Mouse (Mus musculus): Measurements from ENCODE around the gene Disc1.

Gene Disc1

GRCm38 (mm10) chr8:125224271-125224699 lies 170.3 kb downstream of the Disc1 start:
- peak; percentile 43 for DNase-seq (ENCODE audit: low read depth, low spot score)
- Histone ChIP-seq H3K36me3 (ENCODE audit: control insufficient read depth, insufficient read depth, low read length, poor library complexity, severe bottlenecking) (no peaks in the 10 kb centered on the region), H3K27me3 (ENCODE audit: control insufficient read depth, insufficient read depth, low read length, poor library complexity, severe bottlenecking) (no peaks in the 10 kb centered on the region)

- Histone ChIP-seq H3K27me3 (ENCODE audit: control insufficient read depth, insufficient read depth, low read length, poor library complexity, severe bottlenecking) (no peaks in the 10 kb centered on the region), H3K36me3 (ENCODE audit: control insufficient read depth, insufficient read depth, low read length, poor library complexity, severe bottlenecking) (no peaks in the 10 kb centered on the region)
- peak; percentile 15 for DNase-seq (ENCODE audit: low read depth, low spot score)
Measured at GRCm38 (mm10) chr8:125225266-125225665, 171.3 kb downstream of the Disc1 start.

GRCm38 (mm10) chr8:125226989-125227624 lies 173.1 kb downstream of the Disc1 start:
- H3K36me3 ChIP-seq (ENCODE audit: control insufficient read depth, insufficient read depth, low read length, poor library complexity, severe bottlenecking): no peaks in the 10 kb centered on the region
- peak; percentile 50 for DNase-seq (ENCODE audit: low read depth, low spot score)

GRCm38 (mm10) chr8:125230526-125231131 lies 176.6 kb downstream of the Disc1 start:
- no peaks in the 10 kb centered on the region for H3K27me3 ChIP-seq (ENCODE audit: control insufficient read depth, insufficient read depth, low read length, poor library complexity, severe bottlenecking)
- DNase-seq (ENCODE audit: low read depth, low spot score): no peak

More at GRCm38 (mm10) chr8:125226989-125227624, 173.1 kb downstream of the Disc1 start:
- no peaks in the 10 kb centered on the region for H3K27me3 ChIP-seq (ENCODE audit: control insufficient read depth, insufficient read depth, low read length, poor library complexity, severe bottlenecking)

GRCm38 (mm10) chr8:125232724-125233123 lies 178.7 kb downstream of the Disc1 start:
- DNase-seq (ENCODE audit: low read depth, low spot score): no peak
- Histone ChIP-seq H3K36me3 (ENCODE audit: control insufficient read depth, insufficient read depth, low read length, poor library complexity, severe bottlenecking) (no peaks in the 10 kb centered on the region), H3K27me3 (ENCODE audit: control insufficient read depth, insufficient read depth, low read length, poor library complexity, severe bottlenecking) (no peaks in the 10 kb centered on the region)

More at GRCm38 (mm10) chr8:125230526-125231131, 176.6 kb downstream of the Disc1 start:
- no peaks in the 10 kb centered on the region for H3K36me3 ChIP-seq (ENCODE audit: control insufficient read depth, insufficient read depth, low read length, poor library complexity, severe bottlenecking)

- no peak for DNase-seq (ENCODE audit: low read depth, low spot score)
- Histone ChIP-seq H3K36me3 (ENCODE audit: control insufficient read depth, insufficient read depth, low read length, poor library complexity, severe bottlenecking) (no peaks in the 10 kb centered on the region), H3K27me3 (ENCODE audit: control insufficient read depth, insufficient read depth, low read length, poor library complexity, severe bottlenecking) (no peaks in the 10 kb centered on the region)
Measured at GRCm38 (mm10) chr8:125235898-125236835, 182.2 kb downstream of the Disc1 start.

- no peaks in the 10 kb centered on the region for H3K36me3 ChIP-seq (ENCODE audit: control insufficient read depth, insufficient read depth, low read length, poor library complexity, severe bottlenecking)
- no peak for DNase-seq (ENCODE audit: low read depth, low spot score)
Measured at GRCm38 (mm10) chr8:125240763-125241162, 186.8 kb downstream of the Disc1 start.

GRCm38 (mm10) chr8:125242382-125242781 lies 188.4 kb downstream of the Disc1 start:
- H3K36me3 ChIP-seq (ENCODE audit: control insufficient read depth, insufficient read depth, low read length, poor library complexity, severe bottlenecking): no peaks in the 10 kb centered on the region
- H3K27me3 ChIP-seq (ENCODE audit: control insufficient read depth, insufficient read depth, low read length, poor library complexity, severe bottlenecking): no peaks in the 10 kb centered on the region
- no peak for DNase-seq (ENCODE audit: low read depth, low spot score)

More at GRCm38 (mm10) chr8:125240763-125241162, 186.8 kb downstream of the Disc1 start:
- H3K27me3 ChIP-seq (ENCODE audit: control insufficient read depth, insufficient read depth, low read length, poor library complexity, severe bottlenecking): no peaks in the 10 kb centered on the region

- no peaks in the 10 kb centered on the region for H3K36me3 ChIP-seq (ENCODE audit: control insufficient read depth, insufficient read depth, low read length, poor library complexity, severe bottlenecking)
- DNase-seq (ENCODE audit: low read depth, low spot score): no peak
- H3K27me3 ChIP-seq (ENCODE audit: control insufficient read depth, insufficient read depth, low read length, poor library complexity, severe bottlenecking): no peaks in the 10 kb centered on the region
Measured at GRCm38 (mm10) chr8:125242921-125243320, 188.9 kb downstream of the Disc1 start.

GRCm38 (mm10) chr8:125246737-125247292 lies 192.8 kb downstream of the Disc1 start:
- DNase-seq (ENCODE audit: low read depth, low spot score): no peak
- Histone ChIP-seq H3K36me3 (ENCODE audit: control insufficient read depth, insufficient read depth, low read length, poor library complexity, severe bottlenecking) (no peaks in the 10 kb centered on the region), H3K27me3 (ENCODE audit: control insufficient read depth, insufficient read depth, low read length, poor library complexity, severe bottlenecking) (no peaks in the 10 kb centered on the region)

GRCm38 (mm10) chr8:125247349-125247748 lies 193.4 kb downstream of the Disc1 start:
- no peak for DNase-seq (ENCODE audit: low read depth, low spot score)
- Histone ChIP-seq H3K36me3 (ENCODE audit: control insufficient read depth, insufficient read depth, low read length, poor library complexity, severe bottlenecking) (no peaks in the 10 kb centered on the region), H3K27me3 (ENCODE audit: control insufficient read depth, insufficient read depth, low read length, poor library complexity, severe bottlenecking) (no peaks in the 10 kb centered on the region)

GRCm38 (mm10) chr8:125252946-125253345 lies 199.0 kb downstream of the Disc1 start:
- Histone ChIP-seq H3K36me3 (ENCODE audit: control insufficient read depth, insufficient read depth, low read length, poor library complexity, severe bottlenecking) (no peaks in the 10 kb centered on the region), H3K27me3 (ENCODE audit: control insufficient read depth, insufficient read depth, low read length, poor library complexity, severe bottlenecking) (no peaks in the 10 kb centered on the region)
- DNase-seq (ENCODE audit: low read depth, low spot score): no peak

GRCm38 (mm10) chr8:125253505-125254180 lies 199.6 kb downstream of the Disc1 start:
- Histone ChIP-seq H3K27me3 (ENCODE audit: control insufficient read depth, insufficient read depth, low read length, poor library complexity, severe bottlenecking) (no peaks in the 10 kb centered on the region), H3K36me3 (ENCODE audit: control insufficient read depth, insufficient read depth, low read length, poor library complexity, severe bottlenecking) (no peaks in the 10 kb centered on the region)
- DNase-seq (ENCODE audit: low read depth, low spot score): peak; percentile 57
